Mouse (Mus musculus) lung, adult 2 months (tissue): ENCODE measurements around the gene Ccdc187. TPM values are rescaled to one million over a fixed set of nuclear protein-coding genes. Genes with fewer than 3 reads are reported as not detected.

Experiments used
- DNase-seq: peaks from one replicate; pipeline ENCODE4 v3.0.0; 2022
- H3K4me1 ChIP-seq: fragments of 200-500 bp; 2 replicates; pipeline ENCODE4 v1.6.1; 2011; ENCODE audit warnings: low read length; ENCODE audit not compliant: control insufficient read depth, insufficient read depth
- H3K4me3 ChIP-seq: fragments of 200-500 bp; replicated peaks from 2 replicates; pipeline ENCODE3; 2011; ENCODE audit warnings: low read depth, mild to moderate bottlenecking, control low read depth, low read length; ENCODE audit errors: extremely low read depth
- CTCF ChIP-seq: fragments of 200-500 bp; IDR thresholded peaks from 2 replicates; pipeline ENCODE4 v1.5.1; 2011; ENCODE audit warnings: mild to moderate bottlenecking, low read length, control low read depth; ENCODE audit not compliant: insufficient read depth
- POLR2A ChIP-seq: fragments of 200-500 bp; IDR thresholded peaks from 2 replicates; pipeline ENCODE4 v1.6.1; 2011; ENCODE audit warnings: low read depth, mild to moderate bottlenecking, control low read depth, low read length, borderline replicate concordance; ENCODE audit errors: extremely low read depth
- WGBS: fragments of 180-500 bp; shearing (Covaris S2); methylation state at CpG from one replicate; pipeline ENCODE4 v1.1.7; 2018; 5-methylcytosine and 5-hydroxymethylcytosine counted together
- polyA plus RNA-seq: library from polyadenylated mRNA; depleted of rRNA; stranded (reverse); fragments of >200 nt; gene quantifications from 2 replicates; pipeline ENCODE4 v1.2.3, GENCODE M21; 2012

Gene Ccdc187
- polyA plus RNA-seq, 1 experiment: 7.9 TPM

DNA sequence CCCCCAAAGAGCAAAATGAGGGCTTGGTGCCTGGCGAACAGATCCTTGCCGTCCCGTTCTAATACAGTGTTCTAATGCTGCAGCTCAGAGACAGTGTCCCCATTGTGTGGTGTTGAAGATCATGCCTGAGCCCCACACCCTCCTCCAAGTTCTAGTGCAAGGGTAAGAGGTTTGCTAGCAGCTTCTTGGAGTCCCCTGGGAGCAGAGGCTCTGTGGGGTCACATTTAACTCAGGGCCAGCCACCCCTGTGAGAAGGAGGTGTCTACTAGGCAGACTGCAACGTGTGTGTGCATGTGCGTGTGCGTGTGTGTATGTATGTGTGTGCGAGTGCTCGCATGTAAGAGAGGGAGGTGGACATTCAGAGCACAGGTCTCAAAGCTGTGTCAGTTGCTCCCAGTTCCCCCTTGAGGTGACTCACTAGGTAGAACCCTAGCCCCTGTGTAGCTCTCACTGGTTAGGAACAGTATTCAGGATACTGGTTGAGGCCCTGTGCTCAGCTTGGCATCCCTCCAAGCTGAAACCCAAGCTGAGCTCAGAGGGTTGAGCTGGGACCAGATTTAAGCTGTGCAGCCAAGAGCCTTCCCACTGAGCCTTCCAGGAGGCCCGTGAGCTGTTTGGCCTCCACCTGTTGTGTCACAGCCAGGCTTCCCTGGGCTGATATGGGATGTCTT lies 22.4 kb upstream of the Ccdc187 start:
- WGBS: 54% methylated on average over 9 of the region's 9 CpGs
- peaks cover 9% of the 10 kb centered on the region for H3K4me1 ChIP-seq
- DNase-seq: no peak
- TF ChIP-seq POLR2A (no peak), CTCF (no peak)
- peak overlapping the region; percentile 15 for H3K4me3 ChIP-seq

DNA sequence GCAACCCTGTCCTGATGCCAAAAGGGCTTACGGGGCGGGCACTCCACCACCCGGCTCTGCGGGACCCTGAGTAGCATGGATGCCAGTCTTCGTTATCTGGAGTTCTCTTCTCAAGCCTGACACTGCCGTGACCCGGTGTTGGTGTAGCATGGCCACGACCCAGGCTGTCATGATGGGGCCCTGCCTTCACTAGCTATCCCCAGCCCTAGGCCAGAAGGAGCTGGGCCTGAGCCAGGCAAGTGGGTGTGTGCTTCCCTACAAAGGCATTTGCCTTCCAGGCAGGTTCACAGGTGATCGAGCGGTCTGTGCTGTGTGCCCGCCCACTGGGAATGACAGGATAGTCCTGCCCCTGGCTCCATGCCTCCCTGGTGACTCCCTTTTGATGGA lies 21.6 kb upstream of the Ccdc187 start:
- peaks cover 9% of the 10 kb centered on the region for H3K4me1 ChIP-seq
- peak overlapping the region; percentile 76 for H3K4me3 ChIP-seq
- 1% methylated on average over 11 of the region's 11 CpGs for WGBS
- TF ChIP-seq CTCF (no peak), POLR2A (no peak)
- DNase-seq: peak; percentile 63

DNA sequence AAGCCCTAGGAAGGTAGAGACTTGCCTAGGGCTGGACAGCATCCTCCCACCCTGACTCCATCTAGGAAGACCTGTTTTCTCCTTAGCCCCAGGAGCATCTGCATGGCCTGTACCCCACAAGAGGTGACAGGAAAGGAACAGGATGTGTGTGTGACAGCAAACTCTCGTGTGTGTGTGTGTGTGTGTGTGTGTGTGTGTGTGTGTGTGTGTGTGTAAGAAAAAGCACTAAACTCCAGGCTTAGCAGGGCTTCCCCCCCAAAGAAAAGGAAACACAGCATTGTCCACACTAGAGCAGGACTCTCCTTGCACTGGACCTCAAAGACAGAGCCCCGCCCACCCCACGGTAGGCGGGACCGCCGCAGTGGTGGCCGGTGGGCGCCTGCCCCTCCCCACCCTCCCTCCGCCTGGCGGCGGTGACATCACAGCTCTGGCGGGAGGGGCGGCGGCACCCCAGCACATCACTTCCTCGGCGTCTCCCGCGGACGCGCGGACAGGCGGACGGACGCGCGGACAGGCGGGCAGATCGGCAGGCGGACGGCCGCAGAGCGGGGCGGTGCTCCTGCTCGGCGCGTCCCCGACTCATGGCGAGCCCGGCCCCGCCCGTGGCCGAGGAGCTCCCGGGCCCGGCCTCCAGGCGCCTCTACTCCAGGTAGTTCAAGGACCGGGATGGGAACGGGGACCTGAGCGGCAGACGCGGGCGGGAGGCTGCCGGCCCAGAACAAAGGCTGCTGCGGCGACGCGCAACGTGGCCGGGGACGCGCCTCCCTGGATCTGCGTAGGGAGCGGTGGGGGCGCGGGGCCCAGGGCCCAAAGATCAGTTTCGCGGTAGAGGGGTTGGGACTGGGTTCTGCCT lies 20.9 kb upstream of the Ccdc187 start, which contains the start of gene Gpsm1:
Gene Gpsm1 (plus strand): TSS at position 444 of the 853 bp plus-strand sequence.
- TF ChIP-seq POLR2A (peak; percentile 60; the same call in 1 of the 2 replicates), CTCF (no peak)
- DNase-seq: peak; percentile 73
- Histone ChIP-seq H3K4me3 (peak within 1 kb of the TSS; percentile 76), H3K4me1 (peaks cover 9% of the 10 kb centered on the region)
- under 1% methylated on average over 59 of the region's 66 CpGs for WGBS

DNA sequence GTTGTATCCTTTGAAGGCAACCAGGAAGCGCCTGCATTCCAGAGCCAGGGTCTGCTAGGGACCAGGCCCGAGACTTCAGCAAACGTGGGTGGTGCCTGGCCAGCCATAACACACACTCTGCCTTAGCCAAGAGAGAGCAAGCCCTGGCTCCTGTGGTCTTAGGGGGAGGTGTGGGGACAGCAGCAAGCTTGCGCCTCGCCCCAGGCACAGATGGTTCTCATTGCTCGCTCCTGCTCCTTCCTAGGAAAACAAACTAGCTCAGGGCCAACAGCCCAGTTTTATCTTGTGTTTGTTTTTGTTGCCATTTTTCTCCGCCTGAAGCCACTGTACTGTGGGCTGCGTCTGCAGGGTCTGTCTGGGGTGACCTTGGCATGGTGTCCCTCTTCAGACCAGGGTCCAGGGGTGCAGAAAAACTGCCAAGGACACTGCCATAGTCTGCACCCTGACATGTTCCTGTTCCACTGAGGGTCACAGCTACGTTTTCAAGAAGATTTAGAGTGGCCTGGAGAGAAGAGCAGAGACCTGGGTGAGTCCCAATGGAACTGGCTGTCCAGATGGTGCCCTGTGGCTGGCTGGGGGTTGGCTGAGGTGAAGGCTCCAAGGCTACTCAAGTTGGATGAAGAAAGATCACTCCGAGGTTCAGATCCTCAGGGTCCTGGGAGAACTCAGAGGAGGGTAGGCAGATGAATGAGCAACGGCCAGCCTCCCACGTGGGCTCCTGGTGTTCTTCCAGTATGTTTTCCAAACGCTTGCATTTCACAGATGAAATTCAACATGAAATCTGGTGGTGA lies 20.1 kb upstream of the Ccdc187 start:
- 50% methylated on average over 13 of the region's 13 CpGs for WGBS
- peak; percentile 27 for DNase-seq
- peaks cover 9% of the 10 kb centered on the region for H3K4me1 ChIP-seq
- no peak overlapping the region for H3K4me3 ChIP-seq
- no peak for TF ChIP-seq POLR2A
- TF ChIP-seq CTCF: no peak

DNA sequence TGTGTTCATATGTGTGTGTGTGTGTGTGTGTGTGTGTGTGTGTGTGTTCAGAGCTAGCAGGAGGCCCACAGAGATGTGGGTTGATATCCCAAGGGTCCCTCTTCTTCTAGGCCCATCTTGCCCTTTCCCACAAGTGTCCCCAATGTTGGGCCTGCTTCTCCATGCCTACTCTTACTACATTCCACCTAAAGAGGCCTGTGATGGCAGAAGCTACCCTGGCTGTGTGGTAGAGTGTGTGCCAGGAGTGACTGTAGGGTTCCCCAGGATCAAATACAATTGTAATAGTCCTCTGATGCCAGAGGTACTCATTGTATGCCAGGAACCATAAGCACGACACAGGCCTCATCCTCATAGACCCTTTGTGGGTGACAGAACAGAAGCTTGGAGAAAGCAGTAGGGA lies 19.0 kb upstream of the Ccdc187 start:
- Histone ChIP-seq H3K4me3 (no peak overlapping the region), H3K4me1 (peaks cover 9% of the 10 kb centered on the region)
- TF ChIP-seq POLR2A (no peak), CTCF (no peak)
- 93% methylated on average over 1 of the region's 1 CpGs for WGBS
- no peak for DNase-seq

DNA sequence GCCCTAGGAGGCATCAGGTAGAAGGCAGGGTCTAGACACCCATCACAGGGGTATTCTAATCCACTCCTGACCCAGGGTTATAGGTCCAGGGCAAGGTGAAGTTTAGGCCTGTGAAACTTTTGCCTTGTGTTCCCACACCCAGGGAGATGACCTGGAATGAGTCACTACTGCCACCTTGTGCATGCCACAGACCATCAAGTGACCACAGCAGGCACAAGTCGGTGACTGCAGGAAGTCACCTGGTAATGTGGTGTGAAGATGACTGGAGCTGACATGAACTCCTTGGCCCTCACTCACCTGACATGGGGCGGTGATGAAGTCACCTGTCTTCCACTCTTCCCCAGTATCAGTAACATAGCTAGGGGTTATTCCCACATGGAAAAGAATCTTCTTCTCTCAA lies 18.5 kb upstream of the Ccdc187 start:
- no peak for DNase-seq
- Histone ChIP-seq H3K4me1 (peaks cover 9% of the 10 kb centered on the region), H3K4me3 (no peak overlapping the region)
- WGBS: 44% methylated on average over 2 of the region's 2 CpGs
- peak; percentile 53 for TF ChIP-seq CTCF
- TF ChIP-seq POLR2A: no peak

DNA sequence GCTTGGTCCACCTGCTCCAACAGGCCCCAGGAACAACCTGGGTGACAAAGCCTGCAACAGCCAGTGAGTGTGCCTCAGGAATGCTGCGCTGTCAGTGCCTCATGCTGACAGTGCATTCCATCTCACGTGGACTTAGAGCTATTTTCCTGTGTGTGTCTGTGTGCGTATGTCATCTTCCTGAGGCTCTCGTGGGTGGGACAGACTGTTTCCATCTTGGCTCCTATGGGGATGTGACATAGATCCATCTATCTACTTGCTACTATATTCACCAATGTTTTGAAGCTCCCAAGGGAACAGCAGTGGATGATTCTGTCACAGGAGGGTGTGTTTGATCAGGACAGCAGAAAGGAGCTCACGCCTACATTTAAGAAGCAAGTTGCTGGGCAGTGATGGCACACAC lies 17.6 kb upstream of the Ccdc187 start:
- DNase-seq: no peak
- TF ChIP-seq POLR2A (no peak), CTCF (no peak)
- Histone ChIP-seq H3K4me3 (no peak overlapping the region), H3K4me1 (peaks cover 9% of the 10 kb centered on the region)
- WGBS: 55% methylated on average over 5 of the region's 5 CpGs

DNA sequence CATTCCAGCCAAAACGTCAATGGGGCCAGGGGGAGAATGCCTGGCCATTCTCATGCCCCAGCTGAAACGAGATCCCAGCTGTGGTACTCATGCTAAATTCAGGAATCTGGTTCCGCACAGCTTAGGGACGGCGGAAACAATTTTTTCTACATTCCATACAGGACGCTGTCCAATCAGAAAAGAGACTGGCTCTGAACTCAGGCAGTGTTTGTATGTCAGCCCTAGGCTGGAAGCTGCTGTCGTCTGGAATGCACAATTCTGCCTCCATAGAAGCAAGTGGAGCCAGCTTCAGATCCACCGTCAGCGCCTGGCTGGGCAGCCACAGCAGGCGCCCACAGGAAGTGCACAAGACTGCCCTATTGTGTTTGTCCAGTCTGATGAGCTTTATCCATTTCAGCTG lies 15.4 kb upstream of the Ccdc187 start:
- no peak for DNase-seq
- H3K4me3 ChIP-seq: no peak overlapping the region
- TF ChIP-seq POLR2A: no peak
- no peak for TF ChIP-seq CTCF
- H3K4me1 ChIP-seq: no peaks in the 10 kb centered on the region; the same call in 1 of the 2 replicates
- WGBS: 20% methylated on average over 10 of the region's 10 CpGs

- TF ChIP-seq POLR2A (no peak), CTCF (no peak)
- DNase-seq: no peak
- Histone ChIP-seq H3K4me1 (no peaks in the 10 kb centered on the region; the same call in 1 of the 2 replicates), H3K4me3 (no peak overlapping the region)
- 85% methylated on average over 3 of the region's 3 CpGs for WGBS
Observed at GRCm38 (mm10) chr2:26306702-26307101, 12.3 kb upstream of the Ccdc187 start.
